Mouse (Mus musculus) kidney, adult 8-10 months (tissue): ENCODE results near the gene Prickle1.

Experiments used
- DNase-seq, 2 experiments: peaks; one replicate each; pipeline ENCODE4 v3.0.0; 2022

Gene Prickle1

GRCm38 (mm10) chr15:93539415-93539814, 56.3 kb downstream of the Prickle1 start:
- DNase-seq: no peak

- no peak for DNase-seq
Observed at GRCm38 (mm10) chr15:93538551-93539205, 57.0 kb downstream of the Prickle1 start.

GRCm38 (mm10) chr15:93537745-93538144, 57.9 kb downstream of the Prickle1 start:
- no peak for DNase-seq

- DNase-seq: no peak
Observed at GRCm38 (mm10) chr15:93536191-93536590, 59.5 kb downstream of the Prickle1 start.

GRCm38 (mm10) chr15:93530703-93531032, 65.0 kb downstream of the Prickle1 start:
- DNase-seq: no peak

- DNase-seq: no peak
Observed at GRCm38 (mm10) chr15:93529831-93530702, 65.6 kb downstream of the Prickle1 start.

GRCm38 (mm10) chr15:93525305-93525917, 70.3 kb downstream of the Prickle1 start:
- no peak for DNase-seq

GRCm38 (mm10) chr15:93521787-93522180, 73.9 kb downstream of the Prickle1 start:
- DNase-seq: no peak

- DNase-seq: no peak
Observed at GRCm38 (mm10) chr15:93521088-93521786, 74.5 kb downstream of the Prickle1 start.

- no peak for DNase-seq
Observed at GRCm38 (mm10) chr15:93519836-93520826, 75.6 kb downstream of the Prickle1 start.

- DNase-seq: peak; percentile 70 to 78
Observed at GRCm38 (mm10) chr15:93518941-93519835, 76.5 kb downstream of the Prickle1 start.

GRCm38 (mm10) chr15:93518143-93518902, 77.4 kb downstream of the Prickle1 start:
- DNase-seq: peak; percentile 39 to 65

- no peak for DNase-seq
Observed at GRCm38 (mm10) chr15:93517022-93517565, 78.6 kb downstream of the Prickle1 start.

- DNase-seq: peak; percentile 25 to 52
Observed at GRCm38 (mm10) chr15:93515316-93515715, 80.4 kb downstream of the Prickle1 start.

- peak; percentile 61 to 77 for DNase-seq
Observed at GRCm38 (mm10) chr15:93513939-93514341, 81.8 kb downstream of the Prickle1 start.

GRCm38 (mm10) chr15:93512437-93512836, 83.3 kb downstream of the Prickle1 start:
- DNase-seq: no peak

GRCm38 (mm10) chr15:93510690-93511336, 84.9 kb downstream of the Prickle1 start:
- no peak for DNase-seq

- no peak for DNase-seq
Observed at GRCm38 (mm10) chr15:93504808-93505207, 90.9 kb downstream of the Prickle1 start.

GRCm38 (mm10) chr15:93503201-93503745, 92.4 kb downstream of the Prickle1 start:
- DNase-seq: no peak
